Comparison of ENCODE assay signal across 29 mouse cellular contexts in the genomic region with DNA sequence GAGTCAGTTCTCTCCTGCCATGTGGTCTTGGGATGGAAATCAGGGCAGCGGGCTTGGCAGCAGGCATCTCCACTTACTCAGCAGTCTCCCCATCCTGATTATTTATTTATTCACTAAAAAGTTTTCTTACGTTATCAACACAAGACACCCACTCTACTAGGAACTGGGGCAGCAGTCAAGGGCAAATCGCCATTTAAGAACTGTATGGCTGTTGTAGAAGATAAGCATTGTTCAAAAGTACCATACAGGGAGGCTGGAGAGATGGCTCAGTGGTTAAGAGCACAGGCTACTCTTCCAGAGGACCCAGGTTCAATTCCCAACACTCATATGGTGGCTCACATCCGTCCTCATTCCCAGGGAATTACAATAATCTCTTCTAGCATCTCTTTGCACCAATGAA. TPM values are rescaled to one million over a fixed set of nuclear protein-coding genes. Genes with fewer than 3 reads are reported as not detected.
DNase-seq lines count a peak whose midpoint lies in the region; ATAC-seq and TF ChIP-seq lines count a peak whose summit lies in the region.
"Had no signal": no experiment of that assay in that cellular context is flagged by ENCODE, and none has a peak within 500 bp of the region (broad histone marks: within the 10 kb centered on the region; RNA-seq: fewer than 3 reads in every experiment).

No protein-coding gene starts in this region.

- TF ChIP-seq CTCF in liver, embryonic 14.5 days (IDR thresholded peaks at IDR 0.05; ENCODE audit: low read depth): no peak
- no peak for TF ChIP-seq CTCF in liver, postnatal 0 days (IDR thresholded peaks at IDR 0.05; ENCODE audit: low read depth)

- peaks cover 9% of the 10 kb centered on the region; the same call in 1 of the 2 replicates for H3K27me3 ChIP-seq in liver, embryonic 12.5 days (replicated peaks)
- no peaks in the 10 kb centered on the region for H3K27me3 ChIP-seq in liver, embryonic 14.5 days (ENCODE audit: control insufficient read depth, insufficient read depth, low read length)
- no peaks in the 10 kb centered on the region for H3K27me3 ChIP-seq in liver, postnatal 0 days (ENCODE audit: insufficient read depth, low read length)
- H3K27me3 ChIP-seq in forebrain, embryonic 15.5 days: no peaks in the 10 kb centered on the region
- H3K27me3 ChIP-seq: CH12.LX; embryonic facial prominence, embryonic 13.5 days; forebrain, embryonic 12.5 days; hindbrain, embryonic 13.5 days had no signal

- no peak overlapping the region for H3K4me3 ChIP-seq in liver, embryonic 12.5 days
- H3K4me3 ChIP-seq in liver, embryonic 14.5 days (ENCODE audit: insufficient read depth in 1 of 2, low read depth in 2 of 2, low read length in 2 of 2): no peak overlapping the region
- H3K4me3 ChIP-seq in liver, postnatal 0 days (ENCODE audit: low read depth, low read length): no peak overlapping the region
- no peak overlapping the region for H3K4me3 ChIP-seq in forebrain, embryonic 15.5 days
- H3K4me3 ChIP-seq: embryonic facial prominence, embryonic 10.5 days; embryonic facial prominence, embryonic 13.5 days; erythroblast, embryonic 14.5 days; forebrain, embryonic 12.5 days; heart, adult 2 months; hindbrain, embryonic 10.5 days; hindbrain, embryonic 13.5 days had no signal

- WGBS in liver, embryonic 12.5 days (ENCODE audit: insufficient replicate concordance): 32% methylated on average over 4 of the region's 4 CpGs
- 30% methylated on average over 4 of the region's 4 CpGs for WGBS in liver, embryonic 14.5 days (ENCODE audit: insufficient replicate concordance)
- WGBS in liver, postnatal 0 days (ENCODE audit: insufficient replicate concordance): 58% methylated on average over 4 of the region's 4 CpGs
- 83% methylated on average over 4 of the region's 4 CpGs for WGBS in forebrain, embryonic 15.5 days

- H3K4me1 ChIP-seq in liver, embryonic 12.5 days: peaks cover 33% of the 10 kb centered on the region
- H3K4me1 ChIP-seq in liver, embryonic 14.5 days (replicated peaks; ENCODE audit: control insufficient read depth in 2 of 2, insufficient read depth in 2 of 2, low read length in 1 of 2): peaks cover 5 to 16% of the 10 kb centered on the region in 2 experiments
- H3K4me1 ChIP-seq in liver, postnatal 0 days (ENCODE audit: insufficient read depth): 0 out of 2 replicates have a peak, but pooled peaks cover 3% of the 10 kb centered on the region
- peaks cover 14% of the 10 kb centered on the region for H3K4me1 ChIP-seq in forebrain, embryonic 15.5 days

- no peak overlapping the region for H3K27ac ChIP-seq in liver, embryonic 12.5 days
- H3K27ac ChIP-seq in liver, embryonic 14.5 days: no peak overlapping the region
- no peak overlapping the region for H3K27ac ChIP-seq in liver, postnatal 0 days (ENCODE audit: low read depth)
- H3K27ac ChIP-seq in forebrain, embryonic 15.5 days (replicated peaks): no peak overlapping the region
- H3K27ac ChIP-seq: embryonic facial prominence, embryonic 10.5 days; embryonic facial prominence, embryonic 13.5 days; heart, adult 2 months; hindbrain, embryonic 10.5 days; hindbrain, embryonic 13.5 days had no signal

- no peaks in the 10 kb centered on the region for H3K9me3 ChIP-seq in liver, embryonic 12.5 days (replicated peaks)
- H3K9me3 ChIP-seq in liver, embryonic 14.5 days (ENCODE audit: control insufficient read depth, low read length): no peaks in the 10 kb centered on the region
- H3K9me3 ChIP-seq in liver, postnatal 0 days (ENCODE audit: low read length): no peaks in the 10 kb centered on the region
- H3K9me3 ChIP-seq in forebrain, embryonic 15.5 days: no peaks in the 10 kb centered on the region
- H3K9me3 ChIP-seq: embryonic facial prominence, embryonic 10.5 days; embryonic facial prominence, embryonic 13.5 days; forebrain, embryonic 12.5 days; G1E; hindbrain, embryonic 10.5 days; hindbrain, embryonic 13.5 days had no signal

- DNase-seq in liver, embryonic 14.5 days (ENCODE audit: low read depth in 3 of 3, low spot score in 3 of 3): no peak
- DNase-seq in liver, postnatal 0 days: no peak
- DNase-seq in adrenal gland, postnatal 14 days: no peak
- DNase-seq: adrenal gland, adult 2 months; adrenal gland, postnatal 25 days; B cell, adult 2 months; cerebellum, adult 11-12 months; cerebellum, adult 8-10 months; cerebellum, postnatal 10 days; cerebellum, postnatal 36 days; embryo, embryonic 11 days; gastrocnemius, postnatal 10 days; gastrocnemius, postnatal 36 days; heart, adult 2 months had no signal

- TF ChIP-seq EP300 in liver, embryonic 14.5 days (IDR thresholded peaks at IDR 0.05; ENCODE audit: low read depth): peak; percentile 53; the same call in 1 of the 2 replicates
- no peak; the same call in 1 of the 2 replicates for TF ChIP-seq EP300 in liver, postnatal 0 days (IDR thresholded peaks at IDR 0.05; ENCODE audit: low read depth)

- ATAC-seq in liver, embryonic 12.5 days: peak; percentile 78
- peak; percentile 77 for ATAC-seq in liver, embryonic 14.5 days (ENCODE audit: insufficient read depth)
- ATAC-seq in liver, postnatal 0 days: 0 out of 2 replicates have a peak, but pooled peaks have one; percentile 13
- ATAC-seq in megakaryocyte, adult 5-6 weeks (ENCODE audit: poor library complexity, severe bottlenecking): no peak
- ATAC-seq in forebrain, embryonic 15.5 days (replicated peaks): no peak
- ATAC-seq: forebrain, embryonic 16.5 days; hindbrain, embryonic 16.5 days; Patski had no signal

- no peak overlapping the region for H3K4me2 ChIP-seq in liver, embryonic 12.5 days
- H3K4me2 ChIP-seq in liver, embryonic 14.5 days (ENCODE audit: low read depth): no peak overlapping the region
- H3K4me2 ChIP-seq in liver, postnatal 0 days (ENCODE audit: low read depth, low read length): no peak overlapping the region
- H3K4me2 ChIP-seq in forebrain, embryonic 15.5 days (replicated peaks): no peak overlapping the region
- H3K4me2 ChIP-seq: embryonic facial prominence, embryonic 13.5 days; forebrain, embryonic 12.5 days; heart, embryonic 11.5 days; hindbrain, embryonic 13.5 days had no signal

- H3K9ac ChIP-seq in liver, embryonic 12.5 days: no peak overlapping the region
- no peak overlapping the region for H3K9ac ChIP-seq in liver, embryonic 14.5 days (replicated peaks)
- H3K9ac ChIP-seq in liver, postnatal 0 days (replicated peaks): no peak overlapping the region
- H3K9ac ChIP-seq in forebrain, embryonic 15.5 days (replicated peaks): no peak overlapping the region
- H3K9ac ChIP-seq: embryonic facial prominence, embryonic 13.5 days; forebrain, embryonic 12.5 days; hindbrain, embryonic 13.5 days had no signal

- H3K36me3 ChIP-seq in liver, embryonic 12.5 days: no peaks in the 10 kb centered on the region
- no peaks in the 10 kb centered on the region for H3K36me3 ChIP-seq in liver, embryonic 14.5 days (replicated peaks; ENCODE audit: control insufficient read depth, insufficient read depth, low read depth)
- H3K36me3 ChIP-seq in liver, postnatal 0 days (replicated peaks; ENCODE audit: insufficient read depth, low read length): no peaks in the 10 kb centered on the region
- H3K36me3 ChIP-seq in forebrain, embryonic 15.5 days: no peaks in the 10 kb centered on the region
- H3K36me3 ChIP-seq: embryonic facial prominence, embryonic 10.5 days; embryonic facial prominence, embryonic 13.5 days; forebrain, embryonic 12.5 days; G1E; hindbrain, embryonic 10.5 days; hindbrain, embryonic 13.5 days had no signal

RNA-seq across cellular contexts. Expression of a gene that starts 7.6 kb away (rescaled TPM):
- 1.1 and 1.6 TPM in 2 replicates for polyA plus RNA-seq in liver, embryonic 12.5 days (2016; fragmentation: Nextera tagmentation; extraction: Ambion mirVana)
- polyA plus RNA-seq in liver, embryonic 14.5 days (2012; rRNA removed): 1.2 and 1.6 TPM in 2 replicates
- polyA plus RNA-seq in liver, embryonic 14.5 days (2014; fragmentation: Nextera tagmentation; extraction: Ambion mirVana): 0.50 and 0.67 TPM in 2 replicates
- polyA plus RNA-seq in liver, postnatal 0 days (2015; fragmentation: Nextera tagmentation; extraction: Ambion mirVana): 0.82 and 0.95 TPM in 2 replicates
- 107 and 136 TPM in 2 replicates for total RNA-seq in adrenal gland, postnatal 14 days (2021)
- 1.4 and 1.8 TPM in 2 replicates for total RNA-seq in megakaryocyte, adult 5-6 weeks (2015)
- 1.1 and 1.3 TPM in 2 replicates for total RNA-seq in megakaryocyte, adult 5-6 weeks (2017)
- polyA plus RNA-seq in forebrain, embryonic 15.5 days (2015; fragmentation: Nextera tagmentation; extraction: Ambion mirVana): 2.0 and 2.2 TPM in 2 replicates
- polyA plus RNA-seq: G1E had no signal

Comparison
In these comparisons a context has a peak if more than half of its experiments do, and no peak if none do; other contexts are left out.
1. ATAC-seq: peak in liver, embryonic 12.5 days (single experiment), liver, embryonic 14.5 days (single experiment) and liver, postnatal 0 days (single experiment); none in megakaryocyte, adult 5-6 weeks (single experiment) and forebrain, embryonic 15.5 days (single experiment).